Mouse (Mus musculus): ENCODE data around the gene Ndufs7. TPM values are rescaled to one million over a fixed set of nuclear protein-coding genes. Genes with fewer than 3 reads are reported as not detected.

Ndufs7 gene
- total RNA-seq, 2 experiments from 2014 or later: 294 to 370 TPM

- peak; percentile 97 for DNase-seq (ENCODE audit: low spot score in 2 of 2)
Observed at GRCm38 (mm10) chr10:80260642-80261584, 12.0 kb downstream of the Ndufs7 start, which contains the start of the genes Gamt and Dazap1. Gene Gamt, minus strand, starts transcription at chr10:80261012. Gene Dazap1, plus strand, starts transcription at chr10:80261486.

- DNase-seq (ENCODE audit: low spot score in 2 of 2): peak; percentile 94
Observed at GRCm38 (mm10) chr10:80261585-80261968, 12.7 kb downstream of the Ndufs7 start.

- DNase-seq (ENCODE audit: low spot score in 2 of 2): no peak
Observed at GRCm38 (mm10) chr10:80262169-80262568, 13.2 kb downstream of the Ndufs7 start.

- DNase-seq (ENCODE audit: low spot score in 2 of 2): no peak
Observed at GRCm38 (mm10) chr10:80262776-80263365, 13.9 kb downstream of the Ndufs7 start.

GRCm38 (mm10) chr10:80264341-80265148, 15.6 kb downstream of the Ndufs7 start:
- DNase-seq (ENCODE audit: low spot score in 2 of 2): peak; percentile 97 to 99

GRCm38 (mm10) chr10:80265149-80265486, 16.2 kb downstream of the Ndufs7 start:
- DNase-seq (ENCODE audit: low spot score in 2 of 2): no peak

GRCm38 (mm10) chr10:80270099-80270498, 21.2 kb downstream of the Ndufs7 start:
- DNase-seq (ENCODE audit: low spot score in 2 of 2): no peak

GRCm38 (mm10) chr10:80270734-80271181, 21.8 kb downstream of the Ndufs7 start:
- DNase-seq (ENCODE audit: low spot score in 2 of 2): peak in 1 of 2 experiments; percentile 28

- DNase-seq (ENCODE audit: low spot score in 2 of 2): peak in 1 of 2 experiments; percentile 19
Observed at GRCm38 (mm10) chr10:80271186-80271843, 22.4 kb downstream of the Ndufs7 start.

- no peak for DNase-seq (ENCODE audit: low spot score in 2 of 2)
Observed at GRCm38 (mm10) chr10:80271870-80272585, 23.1 kb downstream of the Ndufs7 start.

- DNase-seq (ENCODE audit: low spot score in 2 of 2): no peak
Observed at GRCm38 (mm10) chr10:80273847-80274246, 24.9 kb downstream of the Ndufs7 start.

GRCm38 (mm10) chr10:80276238-80276637, 27.3 kb downstream of the Ndufs7 start:
- no peak for DNase-seq (ENCODE audit: low spot score in 2 of 2)

- peak in 1 of 2 experiments; percentile 17 for DNase-seq (ENCODE audit: low spot score in 2 of 2)
Observed at GRCm38 (mm10) chr10:80278390-80278789, 29.5 kb downstream of the Ndufs7 start.

GRCm38 (mm10) chr10:80279273-80279672, 30.4 kb downstream of the Ndufs7 start:
- peak in 1 of 2 experiments; percentile 19 for DNase-seq (ENCODE audit: low spot score in 2 of 2)

GRCm38 (mm10) chr10:80281304-80281703, 32.4 kb downstream of the Ndufs7 start:
- no peak for DNase-seq (ENCODE audit: low spot score in 2 of 2)

- DNase-seq (ENCODE audit: low spot score in 2 of 2): peak in 1 of 2 experiments; percentile 31
Observed at GRCm38 (mm10) chr10:80281921-80282371, 33.0 kb downstream of the Ndufs7 start.

GRCm38 (mm10) chr10:80282481-80283441, 33.8 kb downstream of the Ndufs7 start:
- DNase-seq (ENCODE audit: low spot score in 2 of 2): peak in 1 of 2 experiments; percentile 19

- peak in 1 of 2 experiments; percentile 28 for DNase-seq (ENCODE audit: low spot score in 2 of 2)
Observed at GRCm38 (mm10) chr10:80285222-80286070, 36.5 kb downstream of the Ndufs7 start.
